Mouse (Mus musculus) kidney, adult 2 months (tissue): ENCODE measurements at regions not wholly inside any gene's neighbourhood (a gene's known extent, or its start where the extent isn't known, plus 50 kb on each side); places are given as distances from the start of the nearest gene placed in this dataset.

Source experiments
- CTCF ChIP-seq: fragments of 200-500 bp; conservative IDR thresholded peaks from 2 replicates; pipeline ENCODE4 v1.5.1; 2011; ENCODE audit warnings: low read depth, mild to moderate bottlenecking, control low read depth, low read length, moderate library complexity, mixed read lengths; ENCODE audit not compliant: insufficient read depth, insufficient read length
- POLR2A ChIP-seq: fragments of 200-500 bp; IDR thresholded peaks from one replicate; pipeline ENCODE4 v1.6.1; 2011; ENCODE audit warnings: low read depth, low read length, control low read depth

GRCm38 (mm10) chr8:113490891-113491290, 144.5 kb upstream of the Mon1b start:
- TF ChIP-seq CTCF (no peak), POLR2A (no peak)
